Mouse (Mus musculus) CH12.LX (cell line): ENCODE data around the gene Prkaa2. TPM values are rescaled to one million over a fixed set of nuclear protein-coding genes. Genes with fewer than 3 reads are reported as not detected.

ENCODE experiments used
- DNase-seq: peaks from one replicate; pipeline ENCODE4 v3.0.0-alpha.2; 2013; ENCODE audit errors: extremely low read depth
- H3K27ac ChIP-seq: 2 replicates; pipeline ENCODE4 v1.5.1; 2012; ENCODE audit warnings: low read depth, mild to moderate bottlenecking, control low read depth, moderate library complexity; ENCODE audit not compliant: insufficient read depth
- H3K27me3 ChIP-seq: replicated peaks from 2 replicates; pipeline ENCODE3; 2012; ENCODE audit warnings: inconsistent platforms
- H3K36me3 ChIP-seq, 2 experiments: replicated peaks in 1 of 2; 2 replicates each; pipeline versions ENCODE3 to v1.6.1; 2012; ENCODE audit warnings: inconsistent platforms in 1 of 2, low read length in 1 of 2, mild to moderate bottlenecking in 1 of 2, mixed read lengths in 1 of 2, moderate library complexity in 1 of 2; ENCODE audit not compliant: control insufficient read depth in 1 of 2, insufficient read depth in 1 of 2
- H3K4me1 ChIP-seq, 2 experiments: 2 replicates each; pipeline ENCODE4 v1.6.1; 2012; ENCODE audit warnings: inconsistent platforms in 1 of 2, moderate library complexity in 1 of 2; ENCODE audit not compliant: insufficient read depth in 2 of 2, control insufficient read depth in 1 of 2
- H3K4me2 ChIP-seq: 2 replicates; pipeline ENCODE4 v1.6.1; 2012; ENCODE audit warnings: low read depth, mild to moderate bottlenecking, control low read depth; ENCODE audit not compliant: poor library complexity, insufficient read depth, severe bottlenecking
- H3K4me3 ChIP-seq, 3 experiments: fragments of 150-350 bp in 1 of 3; sonication (generic) in 1 of 3; replicated peaks in 1 of 3; 2 replicates each; pipeline versions ENCODE3 to v1.5.1; 2011 to 2012; ENCODE audit warnings: low read depth in 2 of 3, low read length in 2 of 3, mild to moderate bottlenecking in 2 of 3, moderate library complexity in 2 of 3, control low read depth in 1 of 3, improper control_type of control experiment in 1 of 3, inconsistent platforms in 1 of 3, mixed read lengths in 1 of 3; ENCODE audit not compliant: poor library complexity in 1 of 3
- H3K79me2 ChIP-seq: replicated peaks from 2 replicates; pipeline ENCODE4 v1.6.1; 2012; ENCODE audit warnings: mild to moderate bottlenecking, moderate library complexity; ENCODE audit not compliant: control insufficient read depth, poor library complexity, insufficient read depth, severe bottlenecking; ENCODE audit errors: extremely low read depth
- H3K9ac ChIP-seq: 2 replicates; pipeline ENCODE4 v1.6.1; 2012; ENCODE audit warnings: low read depth, mild to moderate bottlenecking, control low read depth, moderate library complexity; ENCODE audit not compliant: insufficient read depth
- H3K9me3 ChIP-seq: replicated peaks from 2 replicates; pipeline ENCODE3; 2012; ENCODE audit warnings: low read length, inconsistent platforms, mixed read lengths
- BHLHE40 ChIP-seq: IDR thresholded peaks from 2 replicates; pipeline ENCODE4 v1.6.1; 2011; ENCODE audit warnings: mild to moderate bottlenecking, low read depth, low read length, improper control_type of control experiment
- E2F4 ChIP-seq: IDR thresholded peaks from 2 replicates; pipeline ENCODE4 v1.6.1; 2011; ENCODE audit warnings: low read depth, low read length, improper control_type of control experiment; ENCODE audit not compliant: insufficient replicate concordance
- EP300 ChIP-seq: IDR thresholded peaks from 2 replicates; pipeline ENCODE4 v1.6.1; 2011; ENCODE audit warnings: low read length, improper control_type of control experiment
- HCFC1 ChIP-seq: IDR thresholded peaks from 2 replicates; pipeline ENCODE4 v1.6.1; 2012; ENCODE audit warnings: low read depth, mild to moderate bottlenecking, inconsistent platforms, low read length, improper control_type of control experiment
- IRF4 ChIP-seq: IDR thresholded peaks from 2 replicates; pipeline ENCODE4 v1.6.1; 2014; ENCODE audit warnings: low read depth, mild to moderate bottlenecking, inconsistent platforms, low read length, improper control_type of control experiment
- JUN ChIP-seq: IDR thresholded peaks from 2 replicates; pipeline ENCODE4 v1.6.1; 2011; ENCODE audit warnings: low read depth, mild to moderate bottlenecking, low read length, improper control_type of control experiment, moderate library complexity; ENCODE audit not compliant: insufficient read depth
- JUND ChIP-seq: conservative IDR thresholded peaks from 2 replicates; pipeline ENCODE4 v1.6.1; 2011; ENCODE audit warnings: low read depth, low read length, improper control_type of control experiment
- MEF2A ChIP-seq: IDR thresholded peaks from 2 replicates; pipeline ENCODE4 v1.6.1; 2014; ENCODE audit warnings: low read depth, mild to moderate bottlenecking, inconsistent platforms, low read length, improper control_type of control experiment, borderline replicate concordance
- MYC ChIP-seq: IDR thresholded peaks from 2 replicates; pipeline ENCODE4 v1.6.1; 2011; ENCODE audit warnings: low read depth, mild to moderate bottlenecking, improper control_type of control experiment, low read length
- NELFE ChIP-seq: IDR thresholded peaks from 2 replicates; pipeline ENCODE4 v1.6.1; 2011; ENCODE audit warnings: low read depth, low read length, improper control_type of control experiment
- NRF1 ChIP-seq: IDR thresholded peaks from 2 replicates; pipeline ENCODE4 v1.6.1; 2014; ENCODE audit warnings: low read depth, mild to moderate bottlenecking, inconsistent platforms, low read length, improper control_type of control experiment, moderate library complexity
- SIN3A ChIP-seq: IDR thresholded peaks from 2 replicates; pipeline ENCODE4 v1.6.1; 2012; ENCODE audit warnings: low read length, improper control_type of control experiment, inconsistent platforms
- TCF12 ChIP-seq: IDR thresholded peaks from 2 replicates; pipeline ENCODE4 v1.6.1; 2014; ENCODE audit warnings: low read depth, mild to moderate bottlenecking, inconsistent platforms, low read length, improper control_type of control experiment
- USF1 ChIP-seq: IDR thresholded peaks from 2 replicates; pipeline ENCODE4 v1.6.1; 2014; ENCODE audit warnings: low read depth, mild to moderate bottlenecking, inconsistent platforms, low read length, improper control_type of control experiment
- ZKSCAN1 ChIP-seq: IDR thresholded peaks from 2 replicates; pipeline ENCODE4 v1.6.1; 2012; ENCODE audit warnings: low read depth, inconsistent platforms, low read length, improper control_type of control experiment, borderline replicate concordance
- ZMIZ1 ChIP-seq: IDR thresholded peaks from 2 replicates; pipeline ENCODE4 v1.6.1; 2012; ENCODE audit warnings: low read depth, mild to moderate bottlenecking, inconsistent platforms, low read length, improper control_type of control experiment
- ZNF384 ChIP-seq: IDR thresholded peaks from 2 replicates; pipeline ENCODE4 v1.6.1; 2012; ENCODE audit warnings: low read depth, low read length, improper control_type of control experiment, inconsistent platforms
- dilution Hi-C: fragments of 300-500 bp; cut with MboI; formaldehyde crosslinking; loops from 2 replicates; pipeline ENCODE4 v1.14.3; 2020; ENCODE audit warnings: low sequenced_read_pairs; ENCODE audit not compliant: extremely low pct_unique_long_range_greater_than_20kb, extremely low pct_ligation_motif_present
- in situ Hi-C: fragments of 300-500 bp; cut with MboI; formaldehyde crosslinking; loops from 3 replicates; pipeline ENCODE4 v1.14.3; 2019; ENCODE audit warnings: low sequenced_read_pairs, low pct_ligation_motif_present, low pct_unique_long_range_greater_than_20kb, mixed read lengths
- polyA plus RNA-seq: library from polyadenylated mRNA; unstranded; fragments of >175 nt; gene quantifications from 2 replicates; pipeline ENCODE4 v1.2.1, GENCODE M21; 2012; ENCODE audit warnings: low read depth; ENCODE audit not compliant: insufficient read length
- total RNA-seq, 2 experiments: library from RNA; depleted of rRNA; stranded (reverse); fragments of 300-350 nt in 1 of 2; fragments of >200 nt in 1 of 2; gene quantifications; 2 replicates each; pipeline ENCODE4 v1.2.3; 2012 to 2014

The Prkaa2 gene
- total and polyA plus RNA-seq, 3 experiments = 0.23 to 0.68 (median 0.29) TPM

DNA sequence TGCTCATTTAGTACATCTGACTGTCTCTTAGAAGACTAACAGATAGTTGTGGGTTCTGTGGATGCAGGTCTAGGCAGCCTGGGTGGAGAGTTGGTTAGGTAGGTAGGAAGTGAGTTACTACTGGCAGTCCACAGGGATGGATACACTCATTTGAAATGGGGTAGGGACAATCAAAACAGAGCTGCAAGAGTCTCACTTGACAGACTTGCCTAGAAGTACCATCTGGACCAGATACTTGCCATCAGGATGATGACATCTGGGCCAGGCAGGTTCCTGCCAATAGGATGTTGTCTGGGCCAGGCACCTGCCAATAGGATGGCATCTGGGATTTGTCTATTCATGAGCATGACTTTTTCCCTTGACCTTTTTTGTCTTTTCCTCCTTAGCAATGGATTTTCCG is 108.0 kb downstream of the Prkaa2 start:
- no peak overlapping the region for H3K9ac ChIP-seq
- dilution Hi-C loops = no loop called here

DNA sequence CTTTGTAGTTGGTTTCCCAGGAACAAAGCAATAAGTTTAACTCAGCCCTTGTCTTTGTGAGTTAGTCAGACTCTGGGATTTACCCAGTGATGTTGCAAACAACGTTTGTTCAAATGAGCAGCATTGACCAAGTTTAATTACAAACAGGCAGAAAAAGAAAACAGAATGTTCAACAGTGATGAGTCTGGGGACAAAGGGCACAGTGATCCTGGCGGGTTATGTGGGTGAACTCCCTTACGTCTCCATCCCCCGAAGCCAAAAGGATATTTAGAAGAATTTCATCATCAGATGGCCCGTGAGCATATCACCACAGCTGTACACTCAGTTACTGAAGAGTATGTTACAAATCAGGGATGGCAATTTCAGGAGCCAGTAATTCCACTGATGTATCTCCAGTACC is 110.0 kb downstream of the Prkaa2 start:
- dilution Hi-C loops = no loop called here

More for the DNA sequence above, 108.0 kb downstream of the Prkaa2 start:
- no peaks in the 10 kb centered on the region for H3K9me3 ChIP-seq
- DNase-seq = no peak
- peaks cover 0 to 4% of the 10 kb centered on the region in 2 experiments; a peak in 2 of 4 replicates for H3K4me1 ChIP-seq
- no peaks in the 10 kb centered on the region for H3K27me3 ChIP-seq
- no peak overlapping the region for H3K4me2 ChIP-seq
- no peak overlapping the region for H3K4me3 ChIP-seq
- in situ Hi-C loops = no loop called here
- H3K36me3 ChIP-seq = no peaks in the 10 kb centered on the region
- H3K79me2 ChIP-seq = no peaks in the 10 kb centered on the region
- no peak overlapping the region for H3K27ac ChIP-seq
- TF ChIP-seq USF1 (no peak), NELFE (no peak), ZKSCAN1 (no peak), ZMIZ1 (no peak), ZNF384 (no peak), MEF2A (no peak), JUN (no peak)

DNA sequence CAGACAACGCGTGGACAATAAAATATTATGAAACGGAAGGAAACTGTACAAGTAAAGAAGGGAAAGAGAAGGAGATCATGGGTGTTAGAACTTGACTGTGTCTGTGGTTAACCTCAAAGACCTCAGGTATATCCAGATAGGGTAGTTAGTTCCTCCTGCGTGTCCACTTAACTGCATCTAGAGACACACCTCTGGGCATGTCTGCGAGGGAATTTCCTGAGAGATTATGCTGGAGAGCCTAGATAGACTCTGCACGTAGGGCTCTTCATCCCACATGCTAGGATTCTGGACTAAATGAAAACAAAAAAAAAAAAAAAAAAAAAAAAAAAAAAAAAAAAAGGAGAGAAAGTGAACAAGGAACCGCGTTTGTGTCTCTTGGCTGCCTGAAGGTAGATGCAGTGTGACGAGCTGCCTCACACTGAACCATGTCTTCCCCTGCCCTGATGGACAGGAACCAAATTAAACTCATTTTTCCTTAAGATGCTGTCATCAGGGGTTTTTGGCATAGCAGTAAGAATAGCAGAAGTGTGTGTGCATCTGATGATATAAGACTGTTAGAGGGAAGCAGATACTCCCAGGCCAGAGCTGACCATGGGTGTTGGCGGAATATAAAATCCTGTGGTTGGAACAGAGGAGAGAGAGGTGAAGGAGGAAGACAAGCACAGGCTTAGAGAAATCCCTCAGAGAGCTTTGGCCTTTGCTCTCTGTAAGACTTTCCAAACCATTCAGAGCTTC is 116.4 kb downstream of the Prkaa2 start:
- Histone ChIP-seq H3K27ac (no peak overlapping the region), H3K4me2 (no peak overlapping the region), H3K9me3 (no peaks in the 10 kb centered on the region), H3K27me3 (no peaks in the 10 kb centered on the region), H3K36me3 (no peaks in the 10 kb centered on the region), H3K9ac (no peak overlapping the region), H3K4me3 (no peak overlapping the region), H3K4me1 (peaks cover 0 to 17% of the 10 kb centered on the region in 2 experiments; a peak in 2 of 4 replicates), H3K79me2 (no peaks in the 10 kb centered on the region)
- no peak for TF ChIP-seq JUN
- peak; percentile 9; the same call in 1 of the 2 replicates for TF ChIP-seq EP300
- no peak for TF ChIP-seq MYC
- peak; percentile 76 for TF ChIP-seq ZNF384
- 0 out of 2 replicates have a peak, but pooled peaks have one; percentile 20 for TF ChIP-seq BHLHE40
- TF ChIP-seq JUND = no peak
- no peak for TF ChIP-seq TCF12
- no peak for TF ChIP-seq NRF1
- TF ChIP-seq HCFC1 = no peak
- dilution Hi-C loops = no loop called here
- no peak for DNase-seq
- in situ Hi-C loops = no loop called here

More for the DNA sequence above, 110.0 kb downstream of the Prkaa2 start:
- H3K4me1 ChIP-seq = no peaks in the 10 kb centered on the region
- no peaks in the 10 kb centered on the region for H3K79me2 ChIP-seq
- H3K4me3 ChIP-seq = no peak overlapping the region
- in situ Hi-C loops = no loop called here
- DNase-seq = no peak
- no peaks in the 10 kb centered on the region for H3K27me3 ChIP-seq
- TF ChIP-seq E2F4 (no peak), IRF4 (no peak), TCF12 (no peak), NRF1 (no peak), SIN3A (no peak), ZNF384 (no peak)
- H3K4me2 ChIP-seq = no peak overlapping the region
- no peak overlapping the region for H3K9ac ChIP-seq
- no peak overlapping the region for H3K27ac ChIP-seq
- no peaks in the 10 kb centered on the region for H3K36me3 ChIP-seq
- H3K9me3 ChIP-seq = no peaks in the 10 kb centered on the region
